Mouse (Mus musculus): ENCODE results near the gene Lrrc8d. TPM values are rescaled to one million over a fixed set of nuclear protein-coding genes. Genes with fewer than 3 reads are reported as not detected.

Lrrc8d gene
- polyA plus RNA-seq, 1 experiment from 2014 or later, result 35.7 TPM

DNA sequence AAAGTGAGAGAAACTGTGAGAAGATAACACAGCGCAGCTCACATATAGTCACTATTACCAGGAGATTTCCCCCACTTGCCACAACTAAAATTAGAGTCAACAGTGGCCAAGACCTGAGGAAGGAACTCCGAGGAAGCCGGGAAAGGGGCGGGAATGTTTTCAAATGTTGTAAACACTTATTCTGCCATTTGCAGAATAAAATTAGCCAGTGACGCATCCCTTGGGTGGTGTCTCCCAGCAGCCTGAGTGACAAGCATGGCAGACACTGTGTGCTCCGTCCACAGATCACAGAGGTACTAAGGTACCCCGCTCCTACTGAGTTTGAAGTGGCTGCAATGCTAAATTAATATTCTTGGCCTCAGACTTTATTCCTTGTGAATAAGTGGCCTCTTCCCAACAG, 124.5 kb downstream of the Lrrc8d start:
- no peak for ATAC-seq (ENCODE audit: low read depth)
- Histone ChIP-seq H3K36me3 (ENCODE audit: control insufficient read depth, insufficient read depth, low read length) (no peaks in the 10 kb centered on the region), H3K27me3 (ENCODE audit: control insufficient read depth, insufficient read depth, low read length) (no peaks in the 10 kb centered on the region), H3K9ac (replicated peaks; ENCODE audit: low read depth, low read length) (no peak overlapping the region), H3K27ac (ENCODE audit: low read depth, low read length) (no peak overlapping the region), H3K4me2 (ENCODE audit: low read depth, low read length) (no peak overlapping the region), H3K4me3 (ENCODE audit: low read depth, low read length) (no peak overlapping the region), H3K4me1 (ENCODE audit: control insufficient read depth, insufficient read depth, low read length) (peaks cover 7% of the 10 kb centered on the region; the same call in 1 of the 2 replicates), H3K9me3 (ENCODE audit: control insufficient read depth, low read length) (no peaks in the 10 kb centered on the region)
- 82% methylated on average over 7 of the region's 7 CpGs for WGBS

DNA sequence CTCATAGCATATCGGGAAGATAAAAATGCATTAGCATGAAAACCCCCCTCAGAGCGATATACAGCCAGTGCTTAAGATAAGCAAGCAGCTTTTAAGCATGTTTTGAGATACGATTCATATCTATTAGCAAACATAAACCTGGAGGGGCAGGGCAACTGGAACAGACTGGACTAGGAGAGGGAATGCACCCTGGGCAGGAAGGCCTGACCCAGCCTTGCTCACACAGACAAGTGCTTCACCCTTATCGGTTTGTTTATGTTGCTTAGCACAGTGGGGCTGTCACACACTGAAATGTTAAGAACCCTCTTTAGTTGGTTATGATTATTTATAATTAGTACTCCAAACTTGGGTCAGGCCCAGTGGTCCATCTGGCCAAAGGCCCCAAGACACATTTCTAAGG, 125.1 kb downstream of the Lrrc8d start:
- Histone ChIP-seq H3K4me3 (ENCODE audit: low read depth, low read length) (no peak overlapping the region), H3K9ac (replicated peaks; ENCODE audit: low read depth, low read length) (no peak overlapping the region), H3K4me1 (ENCODE audit: control insufficient read depth, insufficient read depth, low read length) (peaks cover 7% of the 10 kb centered on the region; the same call in 1 of the 2 replicates), H3K4me2 (ENCODE audit: low read depth, low read length) (no peak overlapping the region), H3K9me3 (ENCODE audit: control insufficient read depth, low read length) (no peaks in the 10 kb centered on the region), H3K27ac (ENCODE audit: low read depth, low read length) (no peak overlapping the region), H3K36me3 (ENCODE audit: control insufficient read depth, insufficient read depth, low read length) (no peaks in the 10 kb centered on the region), H3K27me3 (ENCODE audit: control insufficient read depth, insufficient read depth, low read length) (no peaks in the 10 kb centered on the region)
- whole genome bisulfite sequencing, result 85% methylated on average over 4 of the region's 4 CpGs
- ATAC-seq (ENCODE audit: low read depth), result no peak

DNA sequence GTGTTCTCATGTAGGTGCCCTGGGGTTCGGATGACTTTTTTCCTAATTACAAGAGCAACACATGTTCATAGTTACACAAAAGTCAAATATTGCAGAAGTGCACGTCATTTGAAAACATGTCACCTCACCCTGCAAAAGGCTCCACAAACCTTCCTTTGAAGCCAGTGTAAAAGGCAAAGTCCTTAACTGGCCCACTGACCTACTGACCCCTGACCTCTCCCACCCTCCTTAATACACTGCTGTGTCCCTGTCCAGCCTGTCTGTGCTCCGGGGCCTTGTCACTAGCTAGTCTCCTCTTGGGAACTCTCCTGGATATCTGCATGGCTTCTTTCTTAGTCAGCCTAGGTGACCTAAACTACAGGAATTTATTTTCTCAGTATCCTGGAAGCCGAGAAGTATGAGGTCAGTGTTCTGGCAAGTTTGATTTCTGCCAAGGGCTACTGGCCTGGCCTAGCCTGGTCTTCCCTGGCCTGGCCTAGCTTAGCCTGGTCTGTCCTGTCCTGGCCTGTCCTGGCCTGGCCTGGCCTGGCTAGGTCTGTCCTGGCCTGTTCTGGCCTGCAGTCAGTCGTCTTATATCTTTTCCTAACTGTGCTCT, 127.2 kb downstream of the Lrrc8d start:
- Histone ChIP-seq H3K4me2 (ENCODE audit: low read depth, low read length) (no peak overlapping the region), H3K27me3 (ENCODE audit: control insufficient read depth, insufficient read depth, low read length) (no peaks in the 10 kb centered on the region), H3K27ac (ENCODE audit: low read depth, low read length) (no peak overlapping the region), H3K36me3 (ENCODE audit: control insufficient read depth, insufficient read depth, low read length) (no peaks in the 10 kb centered on the region), H3K9ac (replicated peaks; ENCODE audit: low read depth, low read length) (no peak overlapping the region), H3K4me1 (ENCODE audit: control insufficient read depth, insufficient read depth, low read length) (peaks cover 7% of the 10 kb centered on the region; the same call in 1 of the 2 replicates), H3K4me3 (ENCODE audit: low read depth, low read length) (no peak overlapping the region), H3K9me3 (ENCODE audit: control insufficient read depth, low read length) (no peaks in the 10 kb centered on the region)
- ATAC-seq (ENCODE audit: low read depth), result no peak
- 65% methylated on average over 5 of the region's 5 CpGs for WGBS

GRCm38 (mm10) chr5:105828050-105828449, 128.3 kb downstream of the Lrrc8d start:
- Histone ChIP-seq H3K9ac (replicated peaks; ENCODE audit: low read depth, low read length) (no peak overlapping the region), H3K36me3 (ENCODE audit: control insufficient read depth, insufficient read depth, low read length) (no peaks in the 10 kb centered on the region), H3K4me3 (ENCODE audit: low read depth, low read length) (no peak overlapping the region), H3K27ac (ENCODE audit: low read depth, low read length) (no peak overlapping the region), H3K27me3 (ENCODE audit: control insufficient read depth, insufficient read depth, low read length) (no peaks in the 10 kb centered on the region), H3K4me2 (ENCODE audit: low read depth, low read length) (no peak overlapping the region), H3K4me1 (ENCODE audit: control insufficient read depth, insufficient read depth, low read length) (peaks cover 3% of the 10 kb centered on the region; the same call in 1 of the 2 replicates), H3K9me3 (ENCODE audit: control insufficient read depth, low read length) (no peaks in the 10 kb centered on the region)
- 97% methylated on average over 3 of the region's 3 CpGs for WGBS
- no peak for ATAC-seq (ENCODE audit: low read depth)

GRCm38 (mm10) chr5:105829008-105829586, 129.3 kb downstream of the Lrrc8d start:
- H3K9me3 ChIP-seq (ENCODE audit: control insufficient read depth, low read length), result no peaks in the 10 kb centered on the region
- H3K9ac ChIP-seq (replicated peaks; ENCODE audit: low read depth, low read length), result no peak overlapping the region
- no peaks in the 10 kb centered on the region for H3K36me3 ChIP-seq (ENCODE audit: control insufficient read depth, insufficient read depth, low read length)
- no peaks in the 10 kb centered on the region for H3K4me1 ChIP-seq (ENCODE audit: control insufficient read depth, insufficient read depth, low read length)
- H3K27me3 ChIP-seq (ENCODE audit: control insufficient read depth, insufficient read depth, low read length), result no peaks in the 10 kb centered on the region
- H3K4me2 ChIP-seq (ENCODE audit: low read depth, low read length), result no peak overlapping the region
- whole genome bisulfite sequencing, result 45% methylated on average over 7 of the region's 7 CpGs
- no peak for ATAC-seq (ENCODE audit: low read depth)
- no peak overlapping the region for H3K27ac ChIP-seq (ENCODE audit: low read depth, low read length)
- no peak overlapping the region for H3K4me3 ChIP-seq (ENCODE audit: low read depth, low read length)

GRCm38 (mm10) chr5:105832140-105832539, 132.4 kb downstream of the Lrrc8d start:
- WGBS, result 71% methylated on average over 7 of the region's 7 CpGs
- H3K9me3 ChIP-seq (ENCODE audit: control insufficient read depth, low read length), result no peaks in the 10 kb centered on the region
- H3K9ac ChIP-seq (replicated peaks; ENCODE audit: low read depth, low read length), result no peak overlapping the region
- no peaks in the 10 kb centered on the region for H3K4me1 ChIP-seq (ENCODE audit: control insufficient read depth, insufficient read depth, low read length)
- no peak overlapping the region for H3K27ac ChIP-seq (ENCODE audit: low read depth, low read length)
- H3K36me3 ChIP-seq (ENCODE audit: control insufficient read depth, insufficient read depth, low read length), result no peaks in the 10 kb centered on the region
- ATAC-seq (ENCODE audit: low read depth), result no peak
- no peaks in the 10 kb centered on the region for H3K27me3 ChIP-seq (ENCODE audit: control insufficient read depth, insufficient read depth, low read length)
- H3K4me2 ChIP-seq (ENCODE audit: low read depth, low read length), result no peak overlapping the region
- H3K4me3 ChIP-seq (ENCODE audit: low read depth, low read length), result no peak overlapping the region

GRCm38 (mm10) chr5:105833923-105834322, 134.2 kb downstream of the Lrrc8d start:
- Histone ChIP-seq H3K27me3 (ENCODE audit: control insufficient read depth, insufficient read depth, low read length) (no peaks in the 10 kb centered on the region), H3K27ac (ENCODE audit: low read depth, low read length) (no peak overlapping the region), H3K4me2 (ENCODE audit: low read depth, low read length) (no peak overlapping the region), H3K9ac (replicated peaks; ENCODE audit: low read depth, low read length) (no peak overlapping the region), H3K36me3 (ENCODE audit: control insufficient read depth, insufficient read depth, low read length) (no peaks in the 10 kb centered on the region), H3K9me3 (ENCODE audit: control insufficient read depth, low read length) (no peaks in the 10 kb centered on the region), H3K4me3 (ENCODE audit: low read depth, low read length) (no peak overlapping the region), H3K4me1 (ENCODE audit: control insufficient read depth, insufficient read depth, low read length) (no peaks in the 10 kb centered on the region)
- WGBS, result 73% methylated on average over 3 of the region's 3 CpGs
- ATAC-seq (ENCODE audit: low read depth), result no peak

DNA sequence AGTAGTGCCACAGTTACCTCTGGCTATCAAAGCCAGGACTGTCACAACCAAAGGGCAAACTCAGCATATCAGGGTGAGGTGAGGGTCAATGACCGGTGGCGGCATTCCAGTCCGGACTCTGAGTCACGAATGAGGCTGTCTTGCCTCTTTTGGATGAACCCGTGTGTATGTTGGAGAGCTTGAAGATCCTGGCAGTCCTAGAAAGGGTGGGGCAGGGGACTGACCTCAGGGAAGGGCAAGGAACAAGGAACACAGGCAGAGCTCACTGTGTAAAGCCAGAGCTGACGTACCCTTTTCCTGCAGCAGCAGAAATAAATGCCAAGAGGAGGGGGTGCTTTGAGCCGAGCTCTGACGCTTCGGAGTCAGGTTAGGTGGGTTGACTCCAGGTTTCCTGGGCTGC, 136.2 kb downstream of the Lrrc8d start:
- no peaks in the 10 kb centered on the region for H3K4me1 ChIP-seq (ENCODE audit: control insufficient read depth, insufficient read depth, low read length)
- H3K4me2 ChIP-seq (ENCODE audit: low read depth, low read length), result no peak overlapping the region
- H3K9me3 ChIP-seq (ENCODE audit: control insufficient read depth, low read length), result no peaks in the 10 kb centered on the region
- H3K27ac ChIP-seq (ENCODE audit: low read depth, low read length), result no peak overlapping the region
- 81% methylated on average over 9 of the region's 9 CpGs for whole genome bisulfite sequencing
- H3K36me3 ChIP-seq (ENCODE audit: control insufficient read depth, insufficient read depth, low read length), result no peaks in the 10 kb centered on the region
- H3K9ac ChIP-seq (replicated peaks; ENCODE audit: low read depth, low read length), result no peak overlapping the region
- H3K27me3 ChIP-seq (ENCODE audit: control insufficient read depth, insufficient read depth, low read length), result no peaks in the 10 kb centered on the region
- ATAC-seq (ENCODE audit: low read depth), result no peak
- no peak overlapping the region for H3K4me3 ChIP-seq (ENCODE audit: low read depth, low read length)

DNA sequence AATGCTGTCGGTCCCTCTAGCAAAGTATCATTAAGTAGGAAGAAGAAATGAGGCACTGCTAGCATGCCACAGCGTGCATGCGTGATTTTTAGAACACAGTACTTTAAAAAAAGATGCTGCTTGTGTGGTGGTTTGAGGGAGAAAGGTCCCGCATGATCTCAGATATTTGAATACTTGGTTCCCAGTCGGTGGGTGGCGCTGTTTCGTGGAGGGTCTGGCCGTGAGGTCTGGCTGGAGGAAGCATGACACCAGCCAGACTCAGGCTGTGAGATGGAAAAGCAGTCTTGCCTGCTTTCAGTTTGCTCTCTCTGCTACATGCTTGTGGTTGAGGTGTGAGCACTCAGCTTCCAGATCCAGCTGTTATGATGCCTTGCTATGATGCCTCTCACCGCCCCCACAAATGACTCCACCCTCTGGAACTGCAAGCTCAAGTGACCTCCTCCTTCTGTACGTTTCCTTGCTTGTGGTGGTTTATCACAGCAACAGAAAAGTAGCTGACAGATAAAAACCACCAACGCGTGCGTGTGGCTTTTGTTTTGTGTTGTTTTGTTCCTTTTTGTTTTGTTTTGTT, 140.1 kb downstream of the Lrrc8d start:
- Histone ChIP-seq H3K27me3 (ENCODE audit: control insufficient read depth, insufficient read depth, low read length) (no peaks in the 10 kb centered on the region), H3K4me3 (ENCODE audit: low read depth, low read length) (no peak overlapping the region), H3K27ac (ENCODE audit: low read depth, low read length) (no peak overlapping the region), H3K36me3 (ENCODE audit: control insufficient read depth, insufficient read depth, low read length) (no peaks in the 10 kb centered on the region), H3K9me3 (ENCODE audit: control insufficient read depth, low read length) (no peaks in the 10 kb centered on the region), H3K4me2 (ENCODE audit: low read depth, low read length) (no peak overlapping the region), H3K4me1 (ENCODE audit: control insufficient read depth, insufficient read depth, low read length) (no peaks in the 10 kb centered on the region), H3K9ac (replicated peaks; ENCODE audit: low read depth, low read length) (no peak overlapping the region)
- no peak for ATAC-seq (ENCODE audit: low read depth)
- 74% methylated on average over 13 of the region's 13 CpGs for WGBS
